Mouse (Mus musculus): ENCODE data around the gene Mrpl24. TPM values are rescaled to one million over a fixed set of nuclear protein-coding genes. Genes with fewer than 3 reads are reported as not detected.

Gene Mrpl24
- total and polyA plus RNA-seq, 3 experiments = 123 to 176 (median 166) TPM

GRCm38 (mm10) chr3:87924996-87925395 lies 5.7 kb downstream of the Mrpl24 start:
- Histone ChIP-seq H3K79me2 (replicated peaks; ENCODE audit: control insufficient read depth, extremely low read depth, insufficient read depth, poor library complexity, severe bottlenecking) (peaks cover 27% of the 10 kb centered on the region), H3K4me3 (replicated peaks in 1 of 3; ENCODE audit: low read depth in 2 of 3, low read length in 2 of 3, poor library complexity in 1 of 3) (no peak overlapping the region), H3K36me3 (replicated peaks in 1 of 2; ENCODE audit: control insufficient read depth in 1 of 2, insufficient read depth in 1 of 2, low read length in 1 of 2) (peaks cover 57 to 68% of the 10 kb centered on the region in 2 experiments), H3K27ac (ENCODE audit: insufficient read depth, low read depth) (no peak overlapping the region), H3K4me1 (ENCODE audit: control insufficient read depth in 1 of 2, insufficient read depth in 2 of 2) (peaks cover 0 to 21% of the 10 kb centered on the region in 2 experiments; a peak in 2 of 4 replicates), H3K9ac (ENCODE audit: insufficient read depth, low read depth) (no peak overlapping the region), H3K27me3 (replicated peaks) (no peaks in the 10 kb centered on the region), H3K9me3 (replicated peaks; ENCODE audit: low read length) (no peaks in the 10 kb centered on the region), H3K4me2 (ENCODE audit: insufficient read depth, low read depth, poor library complexity, severe bottlenecking) (no peak overlapping the region)
- in situ Hi-C loops (cut with MboI; ENCODE audit: low pct_ligation_motif_present, low pct_unique_long_range_greater_than_20kb, low sequenced_read_pairs) (no loop called here), dilution Hi-C loops (cut with MboI; ENCODE audit: extremely low pct_ligation_motif_present, extremely low pct_unique_long_range_greater_than_20kb, low sequenced_read_pairs) (no loop called here)
- TF ChIP-seq E2F4 (IDR thresholded peaks at IDR 0.05; ENCODE audit: insufficient replicate concordance, low read depth, low read length) (no peak), CHD1 (IDR thresholded peaks at IDR 0.05; ENCODE audit: low read depth, low read length) (no peak), TCF12 (IDR thresholded peaks at IDR 0.05; ENCODE audit: low read depth, low read length) (no peak), HCFC1 (IDR thresholded peaks at IDR 0.05; ENCODE audit: low read depth, low read length) (no peak), CTCF (conservative IDR thresholded peaks at IDR 0.05 in 1 of 2, IDR thresholded peaks at IDR 0.05 in 1 of 2; ENCODE audit: low read depth in 2 of 2, low read length in 2 of 2) (no peak), ELF1 (IDR thresholded peaks at IDR 0.05; ENCODE audit: low read depth, low read length) (no peak), ZC3H11A (IDR thresholded peaks at IDR 0.05; ENCODE audit: low read depth, low read length) (no peak), EP300 (IDR thresholded peaks at IDR 0.05; ENCODE audit: low read length) (no peak), SIN3A (IDR thresholded peaks at IDR 0.05; ENCODE audit: low read length) (no peak), ZMIZ1 (IDR thresholded peaks at IDR 0.05; ENCODE audit: low read depth, low read length) (no peak), RCOR1 (conservative IDR thresholded peaks at IDR 0.05; ENCODE audit: low read depth, low read length) (no peak), USF1 (IDR thresholded peaks at IDR 0.05; ENCODE audit: low read depth, low read length) (no peak), IRF4 (IDR thresholded peaks at IDR 0.05; ENCODE audit: low read depth, low read length) (no peak)
- no peak for DNase-seq (ENCODE audit: extremely low read depth)

- TF ChIP-seq ETS1 (conservative IDR thresholded peaks at IDR 0.05; ENCODE audit: low read depth, low read length) (no peak), SMC3 (IDR thresholded peaks at IDR 0.05; ENCODE audit: low read depth, low read length) (no peak)
- no peak overlapping the region for H3K4me3 ChIP-seq (replicated peaks in 1 of 3; ENCODE audit: low read depth in 2 of 3, low read length in 2 of 3, poor library complexity in 1 of 3)
- no peak overlapping the region for H3K9ac ChIP-seq (ENCODE audit: insufficient read depth, low read depth)
- H3K4me1 ChIP-seq (ENCODE audit: control insufficient read depth in 1 of 2, insufficient read depth in 2 of 2) = peaks cover 6 to 22% of the 10 kb centered on the region in 2 experiments
- H3K79me2 ChIP-seq (replicated peaks; ENCODE audit: control insufficient read depth, extremely low read depth, insufficient read depth, poor library complexity, severe bottlenecking) = peaks cover 37% of the 10 kb centered on the region
- H3K4me2 ChIP-seq (ENCODE audit: insufficient read depth, low read depth, poor library complexity, severe bottlenecking) = no peak overlapping the region
- H3K36me3 ChIP-seq (replicated peaks in 1 of 2; ENCODE audit: control insufficient read depth in 1 of 2, insufficient read depth in 1 of 2, low read length in 1 of 2) = peaks cover 54 to 68% of the 10 kb centered on the region in 2 experiments
- dilution Hi-C loops (cut with MboI; ENCODE audit: extremely low pct_ligation_motif_present, extremely low pct_unique_long_range_greater_than_20kb, low sequenced_read_pairs) (no loop called here), in situ Hi-C loops (cut with MboI; ENCODE audit: low pct_ligation_motif_present, low pct_unique_long_range_greater_than_20kb, low sequenced_read_pairs) (no loop called here)
- H3K27me3 ChIP-seq (replicated peaks) = no peaks in the 10 kb centered on the region
- H3K9me3 ChIP-seq (replicated peaks; ENCODE audit: low read length) = no peaks in the 10 kb centered on the region
- no peak overlapping the region for H3K27ac ChIP-seq (ENCODE audit: insufficient read depth, low read depth)
- no peak for DNase-seq (ENCODE audit: extremely low read depth)
Measured at GRCm38 (mm10) chr3:87927452-87927851, 8.1 kb downstream of the Mrpl24 start.
